Mouse (Mus musculus) thymus, adult 18-20 months (tissue): Measurements from ENCODE around the gene Mapk12.

Experiments used
- DNase-seq, 2 experiments: peaks; one replicate each; pipeline ENCODE4 v3.0.0; 2022; ENCODE audit warnings: mixed read lengths in 2 of 2

The Mapk12 gene

GRCm38 (mm10) chr15:89170102-89170501 is 29.6 kb upstream of the Mapk12 start:
- no peak for DNase-seq

- DNase-seq = no peak
Measured at GRCm38 (mm10) chr15:89169431-89169830, 28.9 kb upstream of the Mapk12 start.

GRCm38 (mm10) chr15:89168922-89169321 is 28.4 kb upstream of the Mapk12 start:
- DNase-seq = no peak

GRCm38 (mm10) chr15:89165478-89165877 is 25.0 kb upstream of the Mapk12 start:
- DNase-seq = no peak

GRCm38 (mm10) chr15:89161397-89161796 is 20.9 kb upstream of the Mapk12 start:
- no peak for DNase-seq

GRCm38 (mm10) chr15:89158516-89158915 is 18.0 kb upstream of the Mapk12 start:
- DNase-seq = no peak

- DNase-seq = peak; percentile 36 to 51
Measured at GRCm38 (mm10) chr15:89157954-89158353, 17.5 kb upstream of the Mapk12 start.

- DNase-seq = no peak
Measured at GRCm38 (mm10) chr15:89152312-89152711, 11.8 kb upstream of the Mapk12 start.

GRCm38 (mm10) chr15:89150041-89150390 is 9.5 kb upstream of the Mapk12 start:
- DNase-seq = no peak

GRCm38 (mm10) chr15:89149271-89150040 is 9.0 kb upstream of the Mapk12 start, which contains the start of gene Mapk11:
Mapk11 (minus strand) TSS chr15:89149628.
- DNase-seq = peak; percentile 54 to 73

- DNase-seq = no peak
Measured at GRCm38 (mm10) chr15:89148496-89149270, 8.2 kb upstream of the Mapk12 start.

GRCm38 (mm10) chr15:89147895-89148294 is 7.4 kb upstream of the Mapk12 start:
- no peak for DNase-seq

- DNase-seq = no peak
Measured at GRCm38 (mm10) chr15:89147456-89147855, 7.0 kb upstream of the Mapk12 start.

- DNase-seq = peak; percentile 55 to 75
Measured at GRCm38 (mm10) chr15:89147024-89147423, 6.5 kb upstream of the Mapk12 start.

- peak; percentile 52 to 62 for DNase-seq
Measured at GRCm38 (mm10) chr15:89146537-89146936, 6.0 kb upstream of the Mapk12 start.

- no peak for DNase-seq
Measured at GRCm38 (mm10) chr15:89145813-89146350, 5.4 kb upstream of the Mapk12 start.

GRCm38 (mm10) chr15:89144965-89145364 is 4.5 kb upstream of the Mapk12 start:
- no peak for DNase-seq

- DNase-seq = no peak
Measured at GRCm38 (mm10) chr15:89143134-89143533, 2.6 kb upstream of the Mapk12 start.

GRCm38 (mm10) chr15:89141905-89142304 is 1.4 kb upstream of the Mapk12 start:
- DNase-seq = no peak

GRCm38 (mm10) chr15:89141443-89141842 is 940 bp upstream of the Mapk12 start:
- no peak for DNase-seq

GRCm38 (mm10) chr15:89140048-89140658 is 350 bp downstream of the Mapk12 start:
- no peak for DNase-seq

GRCm38 (mm10) chr15:89138531-89138930 is 2.0 kb downstream of the Mapk12 start:
- no peak for DNase-seq

- no peak for DNase-seq
Measured at GRCm38 (mm10) chr15:89138046-89138405, 2.5 kb downstream of the Mapk12 start.
